23 mouse cellular contexts compared by ENCODE assay signal in the genomic region with DNA sequence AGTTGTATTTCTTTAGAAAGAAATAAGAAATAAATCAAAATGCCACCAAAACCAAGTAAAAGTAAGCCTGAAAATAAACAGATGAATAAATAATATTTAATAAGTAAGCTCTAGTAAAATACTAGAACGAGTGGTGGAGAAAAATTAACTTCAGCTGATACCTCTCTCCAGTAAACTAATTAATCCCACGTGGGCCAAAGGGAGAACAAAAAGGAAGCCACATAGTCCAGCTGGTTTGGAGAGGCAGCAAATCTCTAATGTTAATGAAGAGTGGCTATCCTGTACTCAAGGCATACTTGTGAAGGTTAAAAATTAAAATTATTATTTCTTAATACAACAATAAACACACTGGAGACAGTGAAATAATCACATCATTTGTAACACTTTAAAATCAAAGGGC. TPM values are rescaled to one million over a fixed set of nuclear protein-coding genes. Genes with fewer than 3 reads are reported as not detected.
DNase-seq lines count a peak whose midpoint lies in the region; ATAC-seq lines count a peak whose summit lies in the region.
"Had no signal": no experiment of that assay in that cellular context is flagged by ENCODE, and none has a peak within 500 bp of the region (broad histone marks: within the 10 kb centered on the region; RNA-seq: fewer than 3 reads in every experiment).

No protein-coding gene starts in this region.

- no peaks in the 10 kb centered on the region for H3K9me3 ChIP-seq in heart, embryonic 13.5 days
- no peaks in the 10 kb centered on the region for H3K9me3 ChIP-seq in hindbrain, embryonic 12.5 days (replicated peaks)
- no peaks in the 10 kb centered on the region for H3K9me3 ChIP-seq in hindbrain, embryonic 16.5 days (ENCODE audit: control insufficient read depth, low read length)
- no peaks in the 10 kb centered on the region for H3K9me3 ChIP-seq in midbrain, embryonic 12.5 days
- no peaks in the 10 kb centered on the region for H3K9me3 ChIP-seq in midbrain, embryonic 15.5 days
- H3K9me3 ChIP-seq: embryonic facial prominence, embryonic 12.5 days; forebrain, embryonic 13.5 days; G1E; neural tube, embryonic 15.5 days; stomach, embryonic 15.5 days had no signal

- no peak for ATAC-seq in heart, embryonic 13.5 days (ENCODE audit: extremely low read depth, insufficient number of reproducible peaks, low FRiP score, low TSS enrichment)
- ATAC-seq in hindbrain, embryonic 12.5 days (ENCODE audit: low FRiP score): no peak
- no peak for ATAC-seq in hindbrain, embryonic 16.5 days
- no peak for ATAC-seq in midbrain, embryonic 12.5 days (ENCODE audit: low FRiP score, low read depth)
- no peak for ATAC-seq in midbrain, embryonic 15.5 days (replicated peaks)
- ATAC-seq: forebrain, embryonic 13.5 days; midbrain, embryonic 16.5 days had no signal

- peaks cover 9% of the 10 kb centered on the region for H3K36me3 ChIP-seq in heart, embryonic 13.5 days
- H3K36me3 ChIP-seq in hindbrain, embryonic 12.5 days: 0 out of 2 replicates have a peak, but pooled peaks cover 3% of the 10 kb centered on the region
- no peaks in the 10 kb centered on the region for H3K36me3 ChIP-seq in hindbrain, embryonic 16.5 days (ENCODE audit: control insufficient read depth, insufficient read depth, low read length)
- H3K36me3 ChIP-seq in midbrain, embryonic 12.5 days: no peaks in the 10 kb centered on the region
- no peaks in the 10 kb centered on the region for H3K36me3 ChIP-seq in midbrain, embryonic 15.5 days (replicated peaks)
- H3K36me3 ChIP-seq: embryonic facial prominence, embryonic 12.5 days; neural tube, embryonic 15.5 days had no signal

- H3K4me1 ChIP-seq in heart, embryonic 13.5 days: peaks cover 23% of the 10 kb centered on the region
- peaks cover 10% of the 10 kb centered on the region for H3K4me1 ChIP-seq in hindbrain, embryonic 12.5 days
- H3K4me1 ChIP-seq in hindbrain, embryonic 16.5 days (ENCODE audit: control insufficient read depth, insufficient read depth, low read depth, low read length): no peaks in the 10 kb centered on the region
- peaks cover 17% of the 10 kb centered on the region; the same call in 1 of the 2 replicates for H3K4me1 ChIP-seq in midbrain, embryonic 12.5 days
- H3K4me1 ChIP-seq in midbrain, embryonic 15.5 days: 0 out of 2 replicates have a peak, but pooled peaks cover 3% of the 10 kb centered on the region

- DNase-seq in heart, adult 11 months: no peak
- DNase-seq in layer of hippocampus, adult 9-11 months: no peak
- DNase-seq: adrenal gland, adult 2 months; B cell, adult 2 months; cerebellum, adult 11-12 months; cerebellum, postnatal 10 days; gastrocnemius, postnatal 36 days; kidney, adult 11 months; thymus, postnatal 25 days had no signal

- no peaks in the 10 kb centered on the region for H3K27me3 ChIP-seq in heart, embryonic 13.5 days (replicated peaks)
- H3K27me3 ChIP-seq in hindbrain, embryonic 12.5 days: no peaks in the 10 kb centered on the region
- H3K27me3 ChIP-seq in hindbrain, embryonic 16.5 days (replicated peaks; ENCODE audit: control insufficient read depth, insufficient read depth, low read length): no peaks in the 10 kb centered on the region
- H3K27me3 ChIP-seq in midbrain, embryonic 12.5 days: no peaks in the 10 kb centered on the region
- no peaks in the 10 kb centered on the region for H3K27me3 ChIP-seq in midbrain, embryonic 15.5 days (replicated peaks)
- H3K27me3 ChIP-seq: CH12.LX; embryonic facial prominence, embryonic 12.5 days; forebrain, embryonic 13.5 days; neural tube, embryonic 15.5 days; stomach, embryonic 15.5 days had no signal

- peak overlapping the region; percentile 63; the same call in 1 of the 2 replicates for H3K9ac ChIP-seq in heart, embryonic 13.5 days
- no peak overlapping the region for H3K9ac ChIP-seq in hindbrain, embryonic 12.5 days
- H3K9ac ChIP-seq in hindbrain, embryonic 16.5 days (ENCODE audit: low read depth, low read length): no peak overlapping the region
- H3K9ac ChIP-seq in midbrain, embryonic 12.5 days (replicated peaks): no peak overlapping the region
- H3K9ac ChIP-seq in midbrain, embryonic 15.5 days: no peak overlapping the region
- H3K9ac ChIP-seq: embryonic facial prominence, embryonic 12.5 days; forebrain, embryonic 13.5 days; neural tube, embryonic 15.5 days; stomach, embryonic 15.5 days had no signal

- H3K4me2 ChIP-seq in heart, embryonic 13.5 days: peak overlapping the region; percentile 51
- peak overlapping the region; percentile 11; the same call in 1 of the 2 replicates for H3K4me2 ChIP-seq in hindbrain, embryonic 12.5 days (replicated peaks)
- no peak overlapping the region for H3K4me2 ChIP-seq in hindbrain, embryonic 16.5 days (ENCODE audit: low read length)
- H3K4me2 ChIP-seq in midbrain, embryonic 12.5 days (replicated peaks): no peak overlapping the region
- H3K4me2 ChIP-seq in midbrain, embryonic 15.5 days: no peak overlapping the region
- H3K4me2 ChIP-seq: forebrain, embryonic 13.5 days; neural tube, embryonic 15.5 days; stomach, embryonic 15.5 days had no signal

- WGBS in heart, embryonic 13.5 days: 48% methylated on average over 2 of the region's 2 CpGs
- WGBS in hindbrain, embryonic 12.5 days: 49% methylated on average over 2 of the region's 2 CpGs
- 56% methylated on average over 2 of the region's 2 CpGs for WGBS in hindbrain, embryonic 16.5 days
- WGBS in midbrain, embryonic 12.5 days: 69% methylated on average over 2 of the region's 2 CpGs
- 58% methylated on average over 2 of the region's 2 CpGs for WGBS in midbrain, embryonic 15.5 days

- no peak overlapping the region for H3K27ac ChIP-seq in heart, embryonic 13.5 days (replicated peaks)
- peak overlapping the region; percentile 32; the same call in 1 of the 2 replicates for H3K27ac ChIP-seq in hindbrain, embryonic 12.5 days
- no peak overlapping the region for H3K27ac ChIP-seq in hindbrain, embryonic 16.5 days (ENCODE audit: low read depth, low read length)
- 0 out of 2 replicates have a peak overlapping the region, but pooled peaks have one; percentile 20 for H3K27ac ChIP-seq in midbrain, embryonic 12.5 days (replicated peaks)
- H3K27ac ChIP-seq in midbrain, embryonic 15.5 days: no peak overlapping the region
- H3K27ac ChIP-seq: forebrain, embryonic 13.5 days; neural tube, embryonic 15.5 days; stomach, embryonic 15.5 days had no signal

- H3K4me3 ChIP-seq in heart, embryonic 13.5 days: no peak overlapping the region
- no peak overlapping the region for H3K4me3 ChIP-seq in hindbrain, embryonic 12.5 days
- no peak overlapping the region for H3K4me3 ChIP-seq in hindbrain, embryonic 16.5 days (ENCODE audit: low read length)
- no peak overlapping the region for H3K4me3 ChIP-seq in midbrain, embryonic 12.5 days
- no peak overlapping the region for H3K4me3 ChIP-seq in midbrain, embryonic 15.5 days
- H3K4me3 ChIP-seq: embryonic facial prominence, embryonic 12.5 days; forebrain, embryonic 13.5 days; myocyte; neural tube, embryonic 15.5 days; stomach, embryonic 15.5 days had no signal

RNA-seq across cellular contexts. Expression of a gene that starts 5.1 kb away (rescaled TPM):
- polyA plus RNA-seq in heart, embryonic 13.5 days (2015; fragmentation: Nextera tagmentation; extraction: Ambion mirVana): 1.6 and 1.7 TPM in 2 replicates
- 3.6 and 4.0 TPM in 2 replicates for polyA plus RNA-seq in hindbrain, embryonic 12.5 days (2016; fragmentation: Nextera tagmentation; extraction: Ambion mirVana)
- polyA plus RNA-seq in hindbrain, embryonic 16.5 days (2015; fragmentation: Nextera tagmentation; extraction: Ambion mirVana): 2.1 and 4.3 TPM in 2 replicates
- polyA plus RNA-seq in midbrain, embryonic 12.5 days (2016; fragmentation: Nextera tagmentation; extraction: Ambion mirVana): 2.3 and 2.6 TPM in 2 replicates
- 2.6 and 2.7 TPM in 2 replicates for polyA plus RNA-seq in midbrain, embryonic 15.5 days (2015; fragmentation: Nextera tagmentation; extraction: Ambion mirVana)
- polyA plus RNA-seq: adrenal gland, adult 2 months; G1E; liver, adult 2 months had no signal

RNA-seq across cellular contexts. Expression of a gene that starts 13.3 kb away (rescaled TPM):
- polyA plus RNA-seq in heart, embryonic 13.5 days (2015; fragmentation: Nextera tagmentation; extraction: Ambion mirVana): 79.0 and 86.7 TPM in 2 replicates
- 74.4 and 75.0 TPM in 2 replicates for polyA plus RNA-seq in hindbrain, embryonic 12.5 days (2016; fragmentation: Nextera tagmentation; extraction: Ambion mirVana)
- 78.7 and 83.9 TPM in 2 replicates for polyA plus RNA-seq in hindbrain, embryonic 16.5 days (2015; fragmentation: Nextera tagmentation; extraction: Ambion mirVana)
- 62.1 and 63.7 TPM in 2 replicates for polyA plus RNA-seq in midbrain, embryonic 12.5 days (2016; fragmentation: Nextera tagmentation; extraction: Ambion mirVana)
- polyA plus RNA-seq in midbrain, embryonic 15.5 days (2015; fragmentation: Nextera tagmentation; extraction: Ambion mirVana): 56.9 and 60.1 TPM in 2 replicates

RNA-seq across cellular contexts. Expression of a gene that starts 41.3 kb away (rescaled TPM):
- 129 and 133 TPM in 2 replicates for polyA plus RNA-seq in heart, embryonic 13.5 days (2015; fragmentation: Nextera tagmentation; extraction: Ambion mirVana)
- polyA plus RNA-seq in hindbrain, embryonic 12.5 days (2016; fragmentation: Nextera tagmentation; extraction: Ambion mirVana): 143 and 153 TPM in 2 replicates
- polyA plus RNA-seq in hindbrain, embryonic 16.5 days (2015; fragmentation: Nextera tagmentation; extraction: Ambion mirVana): 68.3 and 68.7 TPM in 2 replicates
- polyA plus RNA-seq in midbrain, embryonic 12.5 days (2016; fragmentation: Nextera tagmentation; extraction: Ambion mirVana): 202 and 203 TPM in 2 replicates
- 57.0 and 67.9 TPM in 2 replicates for polyA plus RNA-seq in midbrain, embryonic 15.5 days (2015; fragmentation: Nextera tagmentation; extraction: Ambion mirVana)

Comparison
In these comparisons a context has a peak if more than half of its experiments do, and no peak if none do; other contexts are left out.
1. H3K27ac ChIP-seq: peak in hindbrain, embryonic 12.5 days (single experiment) and midbrain, embryonic 12.5 days (single experiment); none in heart, embryonic 13.5 days (single experiment), hindbrain, embryonic 16.5 days (single experiment) and midbrain, embryonic 15.5 days (single experiment).
2. H3K4me2 ChIP-seq: peak in heart, embryonic 13.5 days (single experiment) and hindbrain, embryonic 12.5 days (single experiment); none in hindbrain, embryonic 16.5 days (single experiment), midbrain, embryonic 12.5 days (single experiment) and midbrain, embryonic 15.5 days (single experiment).